Mouse (Mus musculus) ES-E14 (cell line): ENCODE results near the gene Tnnt1. TPM values are rescaled to one million over a fixed set of nuclear protein-coding genes. Genes with fewer than 3 reads are reported as not detected.

Source experiments
- DNase-seq: peaks from one replicate; pipeline ENCODE4 v3.0.0-alpha.2; 2013; ENCODE audit warnings: low read depth, low spot score
- H3K27ac ChIP-seq: 2 replicates; pipeline ENCODE4 v1.5.1; 2012; ENCODE audit warnings: low read depth, mild to moderate bottlenecking, low read length, moderate library complexity, mixed read lengths; ENCODE audit not compliant: poor library complexity, insufficient read depth, severe bottlenecking
- H3K36me3 ChIP-seq: 2 replicates; pipeline ENCODE4 v1.6.1; 2012; ENCODE audit warnings: mild to moderate bottlenecking, low read length, moderate library complexity, mixed read lengths; ENCODE audit not compliant: control insufficient read depth, poor library complexity, insufficient read depth, severe bottlenecking
- H3K4me1 ChIP-seq, 2 experiments: fragments of 150-350 bp in 1 of 2; sonication (generic) in 1 of 2; 2 replicates each; pipeline ENCODE4 v1.6.1; 2012; ENCODE audit warnings: low read length in 2 of 2, mild to moderate bottlenecking in 1 of 2, mixed read lengths in 1 of 2; ENCODE audit not compliant: control insufficient read depth in 2 of 2, insufficient read depth in 2 of 2, poor library complexity in 1 of 2
- H3K4me3 ChIP-seq, 2 experiments: fragments of 150-350 bp in 1 of 2; sonication (generic) in 1 of 2; 2 replicates each; pipeline ENCODE4 v1.5.1; 2012; ENCODE audit warnings: low read length in 2 of 2, low read depth in 1 of 2, mild to moderate bottlenecking in 1 of 2, mixed read lengths in 1 of 2; ENCODE audit not compliant: insufficient read depth in 1 of 2, poor library complexity in 1 of 2, severe bottlenecking in 1 of 2
- H3K9ac ChIP-seq: 2 replicates; pipeline ENCODE4 v1.6.1; 2012; ENCODE audit warnings: low read depth, mild to moderate bottlenecking, low read length, mixed read lengths; ENCODE audit not compliant: poor library complexity, insufficient read depth, severe bottlenecking
- H3K9me3 ChIP-seq: fragments of 150-350 bp; sonication (generic); 2 replicates; pipeline ENCODE4 v1.6.1; 2012; ENCODE audit warnings: low read depth, mild to moderate bottlenecking, low read length; ENCODE audit not compliant: control insufficient read depth, insufficient read depth
- CHD2 ChIP-seq: IDR thresholded peaks from 2 replicates; pipeline ENCODE4 v1.6.1; 2014; ENCODE audit warnings: mild to moderate bottlenecking, low read depth, low read length, inconsistent platforms
- HCFC1 ChIP-seq: IDR thresholded peaks from 2 replicates; pipeline ENCODE4 v1.6.1; 2012; ENCODE audit warnings: low read length, inconsistent platforms, borderline replicate concordance; ENCODE audit not compliant: insufficient read depth
- MAFK ChIP-seq: IDR thresholded peaks from 2 replicates; pipeline ENCODE4 v1.6.1; 2014; ENCODE audit warnings: mild to moderate bottlenecking, low read depth, low read length, inconsistent platforms; ENCODE audit not compliant: insufficient read depth
- ZC3H11A ChIP-seq: IDR thresholded peaks from 2 replicates; pipeline ENCODE4 v1.6.1; 2012; ENCODE audit warnings: low read depth, mild to moderate bottlenecking, inconsistent platforms, low read length, borderline replicate concordance
- ZNF384 ChIP-seq: IDR thresholded peaks from 2 replicates; pipeline ENCODE4 v1.6.1; 2012; ENCODE audit warnings: low read depth, low read length, inconsistent platforms
- in situ Hi-C, 2 experiments: fragments of 600-800 bp; cut with MboI; formaldehyde crosslinking; loops; one replicate each; pipeline ENCODE4 v1.15.1; 2025; ENCODE audit warnings: low sequenced_read_pairs in 2 of 2, inconsistent platforms in 1 of 2; ENCODE audit not compliant: unreplicated experiment in 2 of 2
- total RNA-seq: library from RNA; depleted of rRNA; stranded (reverse); fragments of 300-350 nt; gene quantifications from 2 replicates; pipeline ENCODE4 v1.2.3, GENCODE M21; 2012

Gene Tnnt1
- total RNA-seq, 1 experiment = 8.4 TPM

DNA sequence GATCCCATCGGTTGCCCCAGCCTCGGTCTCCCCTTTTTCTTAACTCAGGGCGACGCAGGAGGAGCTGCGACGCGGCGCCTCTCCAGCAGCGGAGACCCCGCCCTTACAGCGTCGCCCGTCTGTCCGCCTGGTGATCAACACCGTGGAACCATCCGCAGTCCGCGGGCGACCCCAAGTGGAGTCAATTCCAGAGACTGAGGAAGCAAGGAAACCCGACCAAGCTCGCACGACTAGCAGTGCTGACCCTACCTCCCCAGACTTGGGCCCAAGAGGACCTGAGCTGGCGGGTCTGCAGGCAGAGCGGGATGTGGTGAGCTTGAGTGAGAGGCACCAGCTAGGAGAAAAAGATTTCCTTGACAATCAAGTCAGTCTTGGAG is 45.0 kb downstream of the Tnnt1 start:
- Histone ChIP-seq H3K9me3 (no peaks in the 10 kb centered on the region), H3K36me3 (no peaks in the 10 kb centered on the region), H3K4me1 (peaks cover 0 to 2% of the 10 kb centered on the region in 2 experiments; a peak in 1 of 4 replicates), H3K27ac (no peak overlapping the region), H3K9ac (no peak overlapping the region; the same call in 1 of the 2 replicates), H3K4me3 (peak overlapping the region; percentile 36 to 69)
- TF ChIP-seq HCFC1 (no peak), ZC3H11A (peak; percentile 82)
- in situ Hi-C loops = no loop called here
- peak; percentile 51 for DNase-seq

GRCm38 (mm10) chr7:4470275-4471178 is 45.7 kb downstream of the Tnnt1 start:
- no peak overlapping the region for H3K27ac ChIP-seq
- H3K36me3 ChIP-seq = no peaks in the 10 kb centered on the region
- H3K9ac ChIP-seq = peak overlapping the region; percentile 32; the same call in 1 of the 2 replicates
- DNase-seq = peak; percentile 77
- TF ChIP-seq HCFC1 (no peak), ZNF384 (peak; percentile 95)
- H3K9me3 ChIP-seq = no peaks in the 10 kb centered on the region
- H3K4me3 ChIP-seq = peak overlapping the region; percentile 36 to 69
- in situ Hi-C loops = no loop called here
- H3K4me1 ChIP-seq = peaks cover 0 to 2% of the 10 kb centered on the region in 2 experiments; a peak in 1 of 4 replicates

GRCm38 (mm10) chr7:4467801-4468200 is 48.4 kb downstream of the Tnnt1 start:
- TF ChIP-seq ZNF384 (no peak), ZC3H11A (no peak), CHD2 (no peak), MAFK (no peak), HCFC1 (no peak)
- no peaks in the 10 kb centered on the region for H3K36me3 ChIP-seq
- H3K27ac ChIP-seq = no peak overlapping the region
- no peak overlapping the region for H3K9ac ChIP-seq
- DNase-seq = no peak
- no peak overlapping the region for H3K4me3 ChIP-seq
- H3K9me3 ChIP-seq = no peaks in the 10 kb centered on the region
- in situ Hi-C loops = no loop called here
- H3K4me1 ChIP-seq = peaks cover 0 to 10% of the 10 kb centered on the region in 2 experiments; a peak in 1 of 4 replicates

GRCm38 (mm10) chr7:4464194-4464824 is 51.9 kb downstream of the Tnnt1 start:
- H3K36me3 ChIP-seq = no peaks in the 10 kb centered on the region
- no peak overlapping the region for H3K4me3 ChIP-seq
- DNase-seq = no peak
- in situ Hi-C loops = no loop called here
- H3K27ac ChIP-seq = no peak overlapping the region
- TF ChIP-seq MAFK (no peak), CHD2 (no peak), ZC3H11A (no peak), ZNF384 (no peak)
- H3K4me1 ChIP-seq = peaks cover 0 to 8% of the 10 kb centered on the region in 2 experiments; a peak in 1 of 4 replicates
- H3K9me3 ChIP-seq = no peaks in the 10 kb centered on the region
- no peak overlapping the region for H3K9ac ChIP-seq
